Mouse (Mus musculus) bone marrow, adult 2 months (tissue): ENCODE data around the gene Dnajc24. TPM values are rescaled to one million over a fixed set of nuclear protein-coding genes. Genes with fewer than 3 reads are reported as not detected.

ENCODE experiments used
- H3K27ac ChIP-seq: fragments of 200-500 bp; 2 replicates; pipeline ENCODE4 v1.5.1; 2012; ENCODE audit warnings: low read depth, mild to moderate bottlenecking, control low read depth, inconsistent platforms, low read length; ENCODE audit not compliant: control insufficient read depth, poor library complexity, insufficient read depth
- H3K4me1 ChIP-seq: fragments of 200-500 bp; 2 replicates; pipeline ENCODE4 v1.6.1; 2011; ENCODE audit warnings: low read length; ENCODE audit not compliant: control insufficient read depth, insufficient read depth
- H3K4me3 ChIP-seq: fragments of 200-500 bp; replicated peaks from 2 replicates; pipeline ENCODE3; 2011; ENCODE audit warnings: mild to moderate bottlenecking, low read depth, low read length, control low read depth; ENCODE audit not compliant: control insufficient read depth
- CTCF ChIP-seq: fragments of 200-500 bp; IDR thresholded peaks from 2 replicates; pipeline ENCODE4 v1.5.1; 2011; ENCODE audit warnings: low read length, control low read depth; ENCODE audit not compliant: control insufficient read depth, insufficient read depth
- POLR2A ChIP-seq: fragments of 200-500 bp; IDR thresholded peaks from 2 replicates; pipeline ENCODE4 v1.6.1; 2011; ENCODE audit warnings: low read depth, mild to moderate bottlenecking, control low read depth, low read length, borderline replicate concordance; ENCODE audit not compliant: control insufficient read depth
- WGBS: fragments of 180-500 bp; shearing (Covaris S2); methylation state at CpG from one replicate; pipeline ENCODE4 v1.1.7; 2018; 5-methylcytosine and 5-hydroxymethylcytosine counted together
- polyA plus RNA-seq: library from polyadenylated mRNA; stranded (reverse); fragments of >200 nt; gene quantifications from 2 replicates; pipeline ENCODE4 v1.2.4, GENCODE M21; 2011; ENCODE audit warnings: low replicate concordance; ENCODE audit not compliant: missing spikeins, insufficient read depth, insufficient read length

Dnajc24 gene
- 8.2 and 13.9 TPM in 2 replicates for polyA plus RNA-seq

GRCm38 (mm10) chr2:106002835-106003739, at the start of gene Dnajc24:
TSS of gene Dnajc24 (minus strand) at chr2:106003549.
- TF ChIP-seq POLR2A (peak; percentile 63; the same call in 1 of the 2 replicates), CTCF (no peak)
- peak within 1 kb of the TSS; percentile 97 for H3K4me3 ChIP-seq
- 2% methylated on average over 44 of the region's 44 CpGs for WGBS
- no peaks in the 10 kb centered on the region; the same call in 1 of the 2 replicates for H3K4me1 ChIP-seq
- H3K27ac ChIP-seq = 0 out of 2 replicates have a peak within 1 kb of the TSS, but pooled peaks have one; percentile 33

DNA sequence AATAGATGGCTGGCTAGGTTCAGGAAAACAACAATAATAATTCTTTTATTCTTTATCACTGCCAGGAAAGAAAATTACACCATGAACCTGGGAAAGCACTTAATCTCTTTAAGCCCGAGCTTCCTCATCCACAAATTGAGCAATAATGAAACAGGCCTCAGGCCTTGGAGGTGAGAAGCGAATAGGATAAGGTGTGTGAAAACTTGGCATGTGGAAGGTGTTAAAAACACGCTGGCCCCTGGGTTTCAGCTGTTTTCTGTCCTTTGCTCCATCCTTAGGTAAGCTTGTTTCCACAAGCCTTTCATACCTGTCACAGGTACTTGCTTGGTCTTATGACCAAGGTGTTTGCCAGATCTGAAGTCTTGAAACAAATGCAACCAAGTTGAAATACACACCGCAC, 43.3 kb upstream of the Dnajc24 start:
- Histone ChIP-seq H3K4me3 (no peak overlapping the region), H3K27ac (no peak overlapping the region), H3K4me1 (no peaks in the 10 kb centered on the region)
- 72% methylated on average over 4 of the region's 4 CpGs for WGBS
- TF ChIP-seq POLR2A (no peak), CTCF (no peak)

GRCm38 (mm10) chr2:106042495-106042894, 39.1 kb upstream of the Dnajc24 start:
- H3K27ac ChIP-seq = no peak overlapping the region
- H3K4me1 ChIP-seq = no peaks in the 10 kb centered on the region
- TF ChIP-seq POLR2A = no peak
- TF ChIP-seq CTCF = no peak
- H3K4me3 ChIP-seq = no peak overlapping the region
- WGBS = 77% methylated on average over 7 of the region's 7 CpGs

- H3K27ac ChIP-seq = no peak overlapping the region
- WGBS = 79% methylated on average over 5 of the region's 5 CpGs
- TF ChIP-seq CTCF = no peak
- TF ChIP-seq POLR2A = no peak
Measured at GRCm38 (mm10) chr2:106041961-106042360, 38.6 kb upstream of the Dnajc24 start.

DNA sequence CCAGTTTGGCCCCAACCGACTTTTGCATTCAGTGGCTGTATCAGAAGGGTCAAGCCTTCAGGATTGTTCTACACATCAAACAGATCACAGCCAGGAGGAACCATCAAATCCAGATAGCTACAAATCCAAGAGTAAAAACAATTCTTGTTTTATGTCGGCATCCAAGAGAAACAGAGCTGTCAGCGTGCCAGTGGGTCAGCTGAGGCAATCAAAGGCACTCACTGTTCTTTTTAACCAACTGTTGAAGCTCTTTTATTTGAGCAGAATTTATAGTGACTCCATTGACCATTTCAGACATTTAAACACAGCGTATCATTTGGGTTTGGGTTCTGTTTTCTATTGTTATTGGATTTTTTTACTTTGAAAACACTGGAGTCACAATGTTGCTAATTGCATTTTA, 34.9 kb upstream of the Dnajc24 start:
- Histone ChIP-seq H3K27ac (no peak overlapping the region), H3K4me1 (no peaks in the 10 kb centered on the region), H3K4me3 (no peak overlapping the region)
- no peak for TF ChIP-seq CTCF
- no peak for TF ChIP-seq POLR2A
- WGBS = 79% methylated on average over 4 of the region's 4 CpGs

More at GRCm38 (mm10) chr2:106041961-106042360, 38.6 kb upstream of the Dnajc24 start:
- Histone ChIP-seq H3K4me3 (no peak overlapping the region), H3K4me1 (no peaks in the 10 kb centered on the region)

GRCm38 (mm10) chr2:106024895-106025294, 21.5 kb upstream of the Dnajc24 start:
- Histone ChIP-seq H3K27ac (no peak overlapping the region), H3K4me3 (no peak overlapping the region), H3K4me1 (no peaks in the 10 kb centered on the region)
- WGBS = 71% methylated on average over 3 of the region's 3 CpGs
- no peak for TF ChIP-seq CTCF
- no peak for TF ChIP-seq POLR2A

GRCm38 (mm10) chr2:106008415-106008814, 5.1 kb upstream of the Dnajc24 start:
- no peak overlapping the region for H3K27ac ChIP-seq
- 32% methylated on average over 2 of the region's 2 CpGs for WGBS
- no peaks in the 10 kb centered on the region for H3K4me1 ChIP-seq
- H3K4me3 ChIP-seq = no peak overlapping the region
- TF ChIP-seq CTCF (no peak), POLR2A (no peak)

GRCm38 (mm10) chr2:105987999-105988398, 15.3 kb downstream of the Dnajc24 start:
- TF ChIP-seq CTCF = no peak
- no peak for TF ChIP-seq POLR2A
- Histone ChIP-seq H3K4me3 (no peak overlapping the region), H3K4me1 (no peaks in the 10 kb centered on the region; the same call in 1 of the 2 replicates), H3K27ac (no peak overlapping the region)
- 41% methylated on average over 2 of the region's 2 CpGs for WGBS

DNA sequence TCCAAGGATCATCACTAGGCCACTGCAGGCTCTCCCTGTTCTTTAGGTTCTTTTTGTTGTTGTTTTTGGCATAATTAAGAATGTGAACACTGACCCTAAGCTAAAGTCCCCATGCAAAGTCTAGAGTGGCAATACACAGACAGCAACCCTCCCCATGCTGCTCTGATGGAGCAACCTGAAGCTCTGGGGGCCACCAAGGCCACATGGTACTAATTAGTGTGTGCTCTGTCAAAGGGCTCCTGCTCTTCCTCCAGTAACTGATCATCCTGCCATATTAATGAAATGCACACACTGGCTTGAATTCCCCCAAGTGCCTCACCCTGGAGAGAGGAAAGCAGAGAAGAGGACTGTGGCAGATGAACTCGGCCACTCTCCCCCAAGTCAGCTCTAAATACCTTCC, 16.2 kb downstream of the Dnajc24 start:
- TF ChIP-seq CTCF (no peak), POLR2A (no peak)
- no peak overlapping the region for H3K4me3 ChIP-seq
- no peak overlapping the region for H3K27ac ChIP-seq
- WGBS = 80% methylated on average over 1 of the region's 1 CpGs
- H3K4me1 ChIP-seq = no peaks in the 10 kb centered on the region; the same call in 1 of the 2 replicates
